ENCODE assay signal across 8 mouse cellular contexts in genomic region chr4:155307591-155307990, GRCm38 (mm10). TPM values are rescaled to one million over a fixed set of nuclear protein-coding genes. Genes with fewer than 3 reads are reported as not detected.
DNase-seq lines count a peak whose midpoint lies in the region; ATAC-seq lines count a peak whose summit lies in the region.

No protein-coding gene starts in this region.

- no peak for ATAC-seq in heart, embryonic 13.5 days (ENCODE audit: extremely low read depth, insufficient number of reproducible peaks, low FRiP score, low TSS enrichment)
- 0 out of 2 replicates have a peak, but pooled peaks have one; percentile 13 for ATAC-seq in common myeloid progenitor, adult 5-6 weeks (replicated peaks; ENCODE audit: low read depth, poor library complexity, severe bottlenecking)
- ATAC-seq in hindbrain, embryonic 16.5 days, result peak; percentile 31
- ATAC-seq in midbrain, embryonic 11.5 days (ENCODE audit: low FRiP score), result peak; percentile 51; the same call in 1 of the 2 replicates

- H3K27me3 ChIP-seq in heart, embryonic 13.5 days (replicated peaks), result 0 out of 2 replicates have a peak, but pooled peaks cover 10% of the 10 kb centered on the region
- H3K27me3 ChIP-seq in hindbrain, embryonic 16.5 days (replicated peaks; ENCODE audit: control insufficient read depth, insufficient read depth, low read length), result no peaks in the 10 kb centered on the region
- H3K27me3 ChIP-seq in midbrain, embryonic 11.5 days (ENCODE audit: control insufficient read depth, insufficient read depth, low read length), result peaks cover 3% of the 10 kb centered on the region; the same call in 1 of the 2 replicates

- H3K36me3 ChIP-seq in heart, embryonic 13.5 days, result no peaks in the 10 kb centered on the region
- H3K36me3 ChIP-seq in hindbrain, embryonic 16.5 days (ENCODE audit: control insufficient read depth, insufficient read depth, low read length), result no peaks in the 10 kb centered on the region
- no peaks in the 10 kb centered on the region for H3K36me3 ChIP-seq in midbrain, embryonic 11.5 days (ENCODE audit: control insufficient read depth, insufficient read depth, low read length)

- H3K4me1 ChIP-seq in heart, embryonic 13.5 days, result peaks cover 19% of the 10 kb centered on the region
- H3K4me1 ChIP-seq in hindbrain, embryonic 16.5 days (ENCODE audit: control insufficient read depth, insufficient read depth, low read depth, low read length), result peaks cover 33% of the 10 kb centered on the region
- H3K4me1 ChIP-seq in midbrain, embryonic 11.5 days (ENCODE audit: control insufficient read depth, insufficient read depth, low read length), result peaks cover 3% of the 10 kb centered on the region; the same call in 1 of the 2 replicates

- peak overlapping the region; percentile 26; the same call in 1 of the 2 replicates for H3K27ac ChIP-seq in heart, embryonic 13.5 days (replicated peaks)
- H3K27ac ChIP-seq in hindbrain, embryonic 16.5 days (ENCODE audit: low read depth, low read length), result peak overlapping the region; percentile 46; the same call in 1 of the 2 replicates
- no peak overlapping the region for H3K27ac ChIP-seq in midbrain, embryonic 11.5 days (ENCODE audit: low read depth, low read length)

- no peak for DNase-seq in heart, adult 18-20 months
- no peak for DNase-seq in midbrain, embryonic 11.5 days (ENCODE audit: low spot score, missing footprints)
- no peak for DNase-seq in layer of hippocampus, adult 11-12 months (ENCODE audit: low spot score)
- no peak for DNase-seq in left cerebral cortex, adult 18-20 months (ENCODE audit: low spot score in 2 of 2)
- no peak for DNase-seq in B cell, adult 2 months

- no peaks in the 10 kb centered on the region for H3K9me3 ChIP-seq in heart, embryonic 13.5 days
- no peaks in the 10 kb centered on the region for H3K9me3 ChIP-seq in hindbrain, embryonic 16.5 days (ENCODE audit: control insufficient read depth, low read length)
- no peaks in the 10 kb centered on the region for H3K9me3 ChIP-seq in midbrain, embryonic 11.5 days (ENCODE audit: control insufficient read depth, low read length)

- peak overlapping the region; percentile 69 for H3K9ac ChIP-seq in heart, embryonic 13.5 days
- H3K9ac ChIP-seq in hindbrain, embryonic 16.5 days (ENCODE audit: low read depth, low read length), result peak overlapping the region; percentile 19
- H3K9ac ChIP-seq in midbrain, embryonic 11.5 days (ENCODE audit: low read length), result peak overlapping the region; percentile 24; the same call in 1 of the 2 replicates

- WGBS in heart, embryonic 13.5 days, result 72% methylated on average over 5 of the region's 5 CpGs
- 76% methylated on average over 5 of the region's 5 CpGs for WGBS in hindbrain, embryonic 16.5 days
- 86% methylated on average over 5 of the region's 5 CpGs for WGBS in midbrain, embryonic 11.5 days

- H3K4me2 ChIP-seq in heart, embryonic 13.5 days, result peak overlapping the region; percentile 55
- peak overlapping the region; percentile 46 for H3K4me2 ChIP-seq in hindbrain, embryonic 16.5 days (ENCODE audit: low read length)
- peak overlapping the region; percentile 1; the same call in 1 of the 2 replicates for H3K4me2 ChIP-seq in midbrain, embryonic 11.5 days

- peak overlapping the region; percentile 15; the same call in 1 of the 2 replicates for H3K4me3 ChIP-seq in heart, embryonic 13.5 days
- H3K4me3 ChIP-seq in hindbrain, embryonic 16.5 days (ENCODE audit: low read length), result no peak overlapping the region
- H3K4me3 ChIP-seq in midbrain, embryonic 11.5 days (ENCODE audit: low read depth, low read length), result no peak overlapping the region

RNA-seq across cellular contexts. Expression of gene Prkcz, which starts 53.6 kb away (rescaled TPM):
- 7.2 TPM in 2 replicates for polyA plus RNA-seq in heart, embryonic 13.5 days (2015; fragmentation: Nextera tagmentation; extraction: Ambion mirVana)
- total RNA-seq in heart, adult 18-20 months (2021), result 1 to 10 TPM; 3.6 to 4.8 TPM
- not detected in 2 replicates for total RNA-seq in common myeloid progenitor, adult 5-6 weeks (2017)
- polyA plus RNA-seq in hindbrain, embryonic 16.5 days (2015; fragmentation: Nextera tagmentation; extraction: Ambion mirVana), result 93.2 and 93.9 TPM in 2 replicates
- polyA plus RNA-seq in midbrain, embryonic 11.5 days (2014; fragmentation: Nextera tagmentation; extraction: Ambion mirVana), result 17.6 and 18.3 TPM in 2 replicates
- total RNA-seq in left cerebral cortex, adult 18-20 months (2021), result 100 to 1,000 TPM; 216 to 223 TPM

RNA-seq across cellular contexts. Expression of gene Faap20, which starts 58.0 kb away (rescaled TPM):
- polyA plus RNA-seq in heart, embryonic 13.5 days (2015; fragmentation: Nextera tagmentation; extraction: Ambion mirVana), result 63.2 and 71.1 TPM in 2 replicates
- 10 to 100 TPM; 19.2 to 20.3 TPM for total RNA-seq in heart, adult 18-20 months (2021)
- 25.5 and 25.9 TPM in 2 replicates for total RNA-seq in common myeloid progenitor, adult 5-6 weeks (2017)
- polyA plus RNA-seq in hindbrain, embryonic 16.5 days (2015; fragmentation: Nextera tagmentation; extraction: Ambion mirVana), result 72.1 and 72.5 TPM in 2 replicates
- polyA plus RNA-seq in midbrain, embryonic 11.5 days (2014; fragmentation: Nextera tagmentation; extraction: Ambion mirVana), result 101 and 110 TPM in 2 replicates
- 10 to 100 TPM; 28.0 to 29.5 TPM for total RNA-seq in left cerebral cortex, adult 18-20 months (2021)

Comparison
In these comparisons a context has a peak if more than half of its experiments do, and no peak if none do; other contexts are left out.
1. H3K4me2 ChIP-seq: peak in every context shown above with its lines; median percentile 55 in heart, embryonic 13.5 days; 46 in hindbrain, embryonic 16.5 days; 1 in midbrain, embryonic 11.5 days.
2. H3K9ac ChIP-seq: peak in every context shown above with its lines; median percentile 69 in heart, embryonic 13.5 days; 24 in midbrain, embryonic 11.5 days; 19 in hindbrain, embryonic 16.5 days.
3. RNA of gene Prkcz, which starts 53.6 kb away (total RNA-seq): 216 to 223 TPM in left cerebral cortex, adult 18-20 months; 3.6 to 4.8 TPM in heart, adult 18-20 months and not detected in common myeloid progenitor, adult 5-6 weeks; every median in the first group is over 10 times any median in the second.